ENCODE assay signal across 20 mouse cellular contexts in genomic region chr3:141581892-141582214, GRCm38 (mm10).
DNase-seq lines count a peak whose midpoint lies in the region; ATAC-seq lines count a peak whose summit lies in the region.
"Had no signal": no experiment of that assay in that cellular context is flagged by ENCODE, and none has a peak within 500 bp of the region (broad histone marks: within the 10 kb centered on the region; RNA-seq: fewer than 3 reads in every experiment).

No protein-coding gene starts in this region.

- peaks cover 23% of the 10 kb centered on the region for H3K27me3 ChIP-seq in hindbrain, embryonic 12.5 days
- H3K27me3 ChIP-seq in hindbrain, embryonic 10.5 days (ENCODE audit: insufficient read depth, poor library complexity, severe bottlenecking) = peaks cover 68% of the 10 kb centered on the region
- H3K27me3 ChIP-seq in neural tube, embryonic 12.5 days (replicated peaks) = peaks cover 17% of the 10 kb centered on the region
- no peaks in the 10 kb centered on the region; the same call in 1 of the 2 replicates for H3K27me3 ChIP-seq in neural tube, embryonic 15.5 days (replicated peaks)
- H3K27me3 ChIP-seq in neural tube, embryonic 14.5 days (ENCODE audit: control insufficient read depth, insufficient read depth, low read length) = 0 out of 2 replicates have a peak, but pooled peaks cover under 1% of the 10 kb centered on the region
- H3K27me3 ChIP-seq: embryonic facial prominence, embryonic 12.5 days had no signal

- H3K9ac ChIP-seq in hindbrain, embryonic 12.5 days = no peak overlapping the region
- no peak overlapping the region for H3K9ac ChIP-seq in neural tube, embryonic 12.5 days
- H3K9ac ChIP-seq in neural tube, embryonic 15.5 days (replicated peaks) = no peak overlapping the region
- no peak overlapping the region for H3K9ac ChIP-seq in neural tube, embryonic 14.5 days (replicated peaks; ENCODE audit: low read depth, low read length)
- H3K9ac ChIP-seq: embryonic facial prominence, embryonic 12.5 days; forebrain, embryonic 13.5 days; hindbrain, embryonic 14.5 days had no signal

- peaks cover 8% of the 10 kb centered on the region for H3K4me1 ChIP-seq in hindbrain, embryonic 12.5 days
- H3K4me1 ChIP-seq in hindbrain, embryonic 10.5 days (replicated peaks) = peaks cover 19% of the 10 kb centered on the region
- peaks cover 5% of the 10 kb centered on the region; the same call in 1 of the 2 replicates for H3K4me1 ChIP-seq in neural tube, embryonic 12.5 days
- 0 out of 2 replicates have a peak, but pooled peaks cover 3% of the 10 kb centered on the region for H3K4me1 ChIP-seq in neural tube, embryonic 15.5 days
- H3K4me1 ChIP-seq in neural tube, embryonic 14.5 days (ENCODE audit: control insufficient read depth, insufficient read depth, low read length) = no peaks in the 10 kb centered on the region

- H3K36me3 ChIP-seq in hindbrain, embryonic 12.5 days = no peaks in the 10 kb centered on the region
- no peaks in the 10 kb centered on the region for H3K36me3 ChIP-seq in hindbrain, embryonic 10.5 days
- no peaks in the 10 kb centered on the region for H3K36me3 ChIP-seq in neural tube, embryonic 12.5 days
- no peaks in the 10 kb centered on the region for H3K36me3 ChIP-seq in neural tube, embryonic 15.5 days
- H3K36me3 ChIP-seq in neural tube, embryonic 14.5 days (ENCODE audit: control insufficient read depth, insufficient read depth, low read length) = no peaks in the 10 kb centered on the region
- H3K36me3 ChIP-seq: embryonic facial prominence, embryonic 12.5 days; heart, embryonic 10.5 days had no signal

- no peak overlapping the region for H3K4me2 ChIP-seq in hindbrain, embryonic 12.5 days (replicated peaks)
- H3K4me2 ChIP-seq in neural tube, embryonic 12.5 days (replicated peaks) = no peak overlapping the region
- no peak overlapping the region for H3K4me2 ChIP-seq in neural tube, embryonic 15.5 days
- no peak overlapping the region for H3K4me2 ChIP-seq in neural tube, embryonic 14.5 days (ENCODE audit: low read depth, low read length)
- H3K4me2 ChIP-seq: embryonic facial prominence, embryonic 12.5 days; forebrain, embryonic 13.5 days; hindbrain, embryonic 14.5 days had no signal

- ATAC-seq in hindbrain, embryonic 12.5 days (ENCODE audit: low FRiP score) = peak; percentile 32; the same call in 1 of the 2 replicates
- ATAC-seq in neural tube, embryonic 12.5 days (ENCODE audit: low FRiP score, low read depth) = peak; percentile 41; the same call in 1 of the 2 replicates
- no peak for ATAC-seq in neural tube, embryonic 15.5 days (ENCODE audit: low FRiP score)
- ATAC-seq in neural tube, embryonic 14.5 days (ENCODE audit: low read depth) = 0 out of 2 replicates have a peak, but pooled peaks have one; percentile 41

- DNase-seq in hindbrain, embryonic 10.5 days (ENCODE audit: low spot score) = no peak
- peak; percentile 24 for DNase-seq in ZHBTc4 (ENCODE audit: low read depth, low spot score)
- no peak for DNase-seq in adrenal gland, adult (ENCODE audit: inconsistent age in 2 of 2, low spot score in 1 of 2)
- DNase-seq in urinary bladder, postnatal 14 days (ENCODE audit: low spot score) = no peak
- DNase-seq: adrenal gland, adult 8-10 months; adrenal gland, postnatal 36 days; cerebellum, adult 2 months; cerebellum, postnatal 25 days; gastrocnemius, postnatal 10 days; heart, adult 18-20 months; heart, postnatal 10 days; heart, postnatal 4 days had no signal

- H3K9me3 ChIP-seq in hindbrain, embryonic 12.5 days (replicated peaks) = no peaks in the 10 kb centered on the region
- no peaks in the 10 kb centered on the region for H3K9me3 ChIP-seq in hindbrain, embryonic 10.5 days
- H3K9me3 ChIP-seq in neural tube, embryonic 12.5 days = no peaks in the 10 kb centered on the region
- H3K9me3 ChIP-seq in neural tube, embryonic 15.5 days (replicated peaks) = no peaks in the 10 kb centered on the region
- no peaks in the 10 kb centered on the region for H3K9me3 ChIP-seq in neural tube, embryonic 14.5 days (ENCODE audit: control insufficient read depth, low read length)
- H3K9me3 ChIP-seq: embryonic facial prominence, embryonic 12.5 days; heart, embryonic 10.5 days had no signal

- no peak overlapping the region for H3K4me3 ChIP-seq in hindbrain, embryonic 12.5 days
- H3K4me3 ChIP-seq in hindbrain, embryonic 10.5 days = no peak overlapping the region
- no peak overlapping the region for H3K4me3 ChIP-seq in neural tube, embryonic 12.5 days
- no peak overlapping the region for H3K4me3 ChIP-seq in neural tube, embryonic 15.5 days (replicated peaks)
- no peak overlapping the region for H3K4me3 ChIP-seq in neural tube, embryonic 14.5 days (ENCODE audit: low read depth, low read length)
- H3K4me3 ChIP-seq: embryonic facial prominence, embryonic 12.5 days; forebrain, embryonic 13.5 days; heart, embryonic 10.5 days had no signal

- no peak overlapping the region for H3K27ac ChIP-seq in hindbrain, embryonic 12.5 days
- no peak overlapping the region for H3K27ac ChIP-seq in hindbrain, embryonic 10.5 days
- H3K27ac ChIP-seq in neural tube, embryonic 12.5 days = no peak overlapping the region
- H3K27ac ChIP-seq in neural tube, embryonic 15.5 days (replicated peaks) = no peak overlapping the region
- no peak overlapping the region for H3K27ac ChIP-seq in neural tube, embryonic 14.5 days (ENCODE audit: low read depth, low read length)
- H3K27ac ChIP-seq: embryonic facial prominence, embryonic 12.5 days; forebrain, embryonic 13.5 days; heart, embryonic 10.5 days; hindbrain, embryonic 14.5 days had no signal
